Mouse (Mus musculus): Measurements from ENCODE around the gene Cdyl2.

The Cdyl2 gene

DNA sequence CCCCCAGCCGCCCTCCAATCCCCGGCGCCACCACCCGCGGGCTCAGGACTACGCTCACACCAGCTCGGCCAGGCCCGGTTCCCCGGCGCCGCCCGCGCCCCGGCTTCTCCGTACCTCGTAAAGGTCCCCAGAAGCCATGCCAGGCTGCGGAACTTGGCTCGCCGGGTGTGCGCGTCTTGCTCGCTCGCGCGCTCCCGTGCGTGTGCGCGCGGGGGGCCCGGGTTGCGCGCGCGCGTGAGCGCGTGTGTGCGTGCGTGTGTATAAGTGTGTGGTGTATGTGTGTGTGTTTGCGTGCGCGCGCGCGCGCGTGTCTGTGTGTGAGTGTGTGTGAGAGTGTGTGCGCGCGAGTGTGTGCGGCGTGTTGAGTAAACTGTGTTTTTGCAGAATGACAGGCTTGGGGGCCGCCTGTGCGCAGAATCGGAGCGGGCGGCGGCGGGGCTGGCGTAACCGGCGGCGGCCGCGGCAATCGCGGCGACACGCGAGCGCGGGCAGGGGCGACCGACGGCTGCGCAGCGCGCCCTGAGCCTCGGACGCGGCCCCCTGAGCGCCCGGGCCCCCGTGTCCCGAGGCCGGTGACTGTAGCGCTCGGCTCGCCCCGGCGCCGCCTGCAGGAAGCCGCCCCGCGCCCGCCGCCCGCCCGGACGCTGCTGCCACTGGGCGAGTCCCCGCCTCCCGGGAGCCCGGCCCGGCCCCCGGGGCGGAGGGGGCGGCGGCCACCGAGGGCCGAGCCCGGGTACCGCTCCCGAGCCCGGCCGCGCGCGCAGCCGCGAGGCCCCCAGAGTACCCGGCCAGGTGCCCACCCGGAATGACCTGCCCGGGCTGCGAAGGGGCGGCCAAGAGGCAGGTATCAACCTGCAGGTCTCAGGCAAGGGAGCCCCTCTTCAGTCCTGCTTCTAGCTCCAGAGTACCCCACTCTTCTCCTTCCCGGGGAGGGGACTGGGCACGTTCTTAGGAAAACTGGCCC lies at the start of gene Cdyl2:
Gene Cdyl2, minus strand, starts transcription at position 308 of the 964 bp plus-strand sequence.
- TF ChIP-seq GATA4 (IDR thresholded peaks at IDR 0.05; ENCODE audit: insufficient replicate concordance, low read length): no peak

DNA sequence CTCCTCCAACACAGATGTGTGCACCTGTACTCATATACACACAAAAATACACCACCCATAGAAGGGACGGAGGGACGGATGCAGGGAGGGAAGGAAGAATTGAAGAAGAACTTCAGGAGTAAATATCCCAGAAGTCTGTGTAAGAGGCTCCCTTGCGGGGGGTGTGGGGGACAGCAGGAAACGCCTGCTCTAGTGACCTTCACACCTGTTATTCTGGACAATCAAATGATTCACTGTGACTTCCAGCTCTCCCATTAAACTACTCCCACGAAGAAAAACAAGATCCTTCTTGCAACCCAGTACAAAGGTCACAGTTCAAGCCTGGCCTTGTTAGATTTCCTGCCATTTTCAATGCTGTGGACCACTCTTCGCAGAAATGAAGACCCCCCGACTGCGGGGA lies 47.8 kb upstream of the Cdyl2 start:
- no peak for TF ChIP-seq GATA4 (IDR thresholded peaks at IDR 0.05; ENCODE audit: insufficient replicate concordance, low read length)

DNA sequence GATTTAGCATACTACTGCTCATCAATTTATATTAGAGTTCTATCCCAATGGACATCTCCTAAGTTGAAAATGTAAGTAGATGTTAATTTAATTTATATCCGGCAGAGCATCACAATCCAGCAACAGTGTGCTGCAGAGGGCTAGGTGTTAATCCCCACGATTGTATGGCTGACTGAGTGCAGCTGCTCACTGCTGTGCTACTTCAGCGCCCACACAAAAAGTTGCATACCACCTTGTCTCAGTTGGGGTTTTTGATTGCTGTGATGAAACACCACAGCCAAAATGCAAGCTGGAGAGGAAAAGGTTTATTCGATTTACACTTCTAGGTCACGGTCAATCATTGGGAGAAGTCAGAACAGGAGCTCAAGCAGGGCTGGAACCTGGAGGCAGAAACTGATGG lies 41.4 kb upstream of the Cdyl2 start:
- no peak for TF ChIP-seq GATA4 (IDR thresholded peaks at IDR 0.05; ENCODE audit: insufficient replicate concordance, low read length)

DNA sequence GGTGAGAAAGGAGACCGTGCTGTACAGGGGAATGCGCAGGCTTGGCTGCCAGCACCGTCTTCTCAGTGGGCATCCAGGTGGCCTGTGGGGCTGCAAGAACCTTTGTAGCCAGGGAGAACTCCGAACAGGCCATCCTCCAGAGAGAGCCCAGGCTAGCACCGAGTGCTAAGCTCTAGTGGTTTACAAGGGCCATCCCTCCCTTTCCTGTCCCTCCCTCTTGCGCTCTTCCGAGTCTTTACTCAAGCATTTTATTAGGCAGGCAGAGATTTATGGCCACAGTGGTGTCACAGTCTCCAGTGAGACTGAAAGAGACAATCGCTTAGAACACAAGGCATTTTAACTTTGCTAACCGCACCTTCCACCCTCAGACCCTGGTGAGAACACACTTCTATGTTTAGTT lies 39.9 kb upstream of the Cdyl2 start:
- no peak for TF ChIP-seq GATA4 (IDR thresholded peaks at IDR 0.05; ENCODE audit: insufficient replicate concordance, low read length)

DNA sequence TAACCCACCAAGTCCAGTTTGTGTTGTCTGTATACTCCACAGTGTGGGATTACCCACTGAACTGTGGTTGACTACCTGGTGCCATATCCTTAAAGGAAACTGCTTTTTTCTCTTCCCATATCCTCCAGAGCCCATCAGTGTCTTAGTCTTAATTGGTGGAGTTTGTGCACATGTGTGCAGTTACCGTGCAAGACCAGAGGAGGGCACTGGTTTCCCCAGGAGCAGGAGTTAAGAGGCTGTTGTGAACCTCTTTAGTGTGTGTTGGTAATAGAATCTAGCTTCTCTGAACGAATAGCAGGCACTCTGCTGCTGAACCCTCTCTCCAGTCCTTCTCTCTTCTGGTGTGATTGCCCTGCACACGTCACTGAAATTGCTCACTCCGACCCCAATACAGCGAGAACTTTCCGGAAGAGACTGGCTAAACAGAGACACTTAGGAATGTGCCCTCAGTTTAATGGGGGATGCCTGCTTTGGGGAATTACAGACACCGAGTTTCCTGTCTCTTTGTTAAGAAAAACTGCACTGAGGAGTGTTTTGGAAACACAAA lies 39.1 kb upstream of the Cdyl2 start:
- TF ChIP-seq GATA4 (IDR thresholded peaks at IDR 0.05; ENCODE audit: insufficient replicate concordance, low read length): no peak

DNA sequence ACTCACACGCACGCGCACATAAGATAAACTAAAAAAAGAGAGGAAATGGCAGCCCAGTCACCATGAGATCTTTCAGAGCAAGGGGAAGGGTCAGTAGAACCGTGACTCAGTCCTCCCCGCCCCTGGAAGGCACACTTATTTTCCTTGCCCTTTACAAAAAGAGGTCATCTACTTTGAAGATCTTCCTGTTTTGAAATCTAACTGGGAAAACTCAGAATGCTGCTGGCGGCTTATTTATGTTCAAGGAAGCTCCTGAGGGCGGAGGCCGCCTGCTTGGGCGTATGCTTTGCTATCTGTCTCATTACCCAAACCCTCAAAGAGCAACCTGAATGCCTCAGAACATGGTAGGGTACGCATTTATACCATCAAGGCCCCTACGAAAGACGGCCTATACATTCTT lies 38.0 kb upstream of the Cdyl2 start:
- no peak for TF ChIP-seq GATA4 (IDR thresholded peaks at IDR 0.05; ENCODE audit: insufficient replicate concordance, low read length)

DNA sequence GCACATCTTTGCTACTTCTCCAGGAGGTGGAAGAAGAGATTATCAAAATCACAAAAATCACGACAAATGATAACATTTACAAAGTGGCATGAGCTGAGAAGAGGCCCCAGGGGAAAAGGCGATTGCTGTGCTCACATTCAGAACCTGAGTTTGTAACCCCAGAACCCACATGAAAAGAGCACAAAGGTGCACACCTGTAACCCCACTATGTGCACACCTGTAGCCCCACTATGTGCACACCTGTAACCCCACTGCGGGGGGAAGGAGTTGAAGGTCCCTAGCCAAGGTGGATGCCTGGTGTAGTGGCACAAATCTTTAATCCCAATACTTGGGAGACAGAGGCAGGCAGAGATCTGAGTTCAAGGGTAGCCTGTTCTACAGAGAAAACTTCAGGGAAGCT lies 23.4 kb upstream of the Cdyl2 start:
- no peak for TF ChIP-seq GATA4 (IDR thresholded peaks at IDR 0.05; ENCODE audit: insufficient replicate concordance, low read length)

DNA sequence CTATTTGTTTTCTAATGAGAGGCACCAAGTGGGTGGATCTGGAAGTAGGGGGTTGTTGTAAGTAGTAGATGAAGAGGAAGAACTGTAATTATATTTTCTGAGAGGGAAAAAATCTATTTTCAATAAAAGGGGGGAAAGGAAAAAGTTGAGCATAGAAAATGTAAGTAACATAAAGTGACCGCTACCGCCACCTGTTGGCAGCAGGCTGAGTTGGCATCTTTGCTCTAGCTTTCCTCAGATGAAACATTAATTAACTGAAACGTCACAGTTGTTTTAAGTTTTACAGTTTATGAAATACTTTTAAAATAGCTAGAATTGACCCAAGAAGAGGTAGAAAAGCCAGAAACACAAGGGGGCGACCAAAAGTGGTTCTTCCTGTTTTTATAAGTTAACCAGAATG lies 22.8 kb upstream of the Cdyl2 start:
- TF ChIP-seq GATA4 (IDR thresholded peaks at IDR 0.05; ENCODE audit: insufficient replicate concordance, low read length): no peak

DNA sequence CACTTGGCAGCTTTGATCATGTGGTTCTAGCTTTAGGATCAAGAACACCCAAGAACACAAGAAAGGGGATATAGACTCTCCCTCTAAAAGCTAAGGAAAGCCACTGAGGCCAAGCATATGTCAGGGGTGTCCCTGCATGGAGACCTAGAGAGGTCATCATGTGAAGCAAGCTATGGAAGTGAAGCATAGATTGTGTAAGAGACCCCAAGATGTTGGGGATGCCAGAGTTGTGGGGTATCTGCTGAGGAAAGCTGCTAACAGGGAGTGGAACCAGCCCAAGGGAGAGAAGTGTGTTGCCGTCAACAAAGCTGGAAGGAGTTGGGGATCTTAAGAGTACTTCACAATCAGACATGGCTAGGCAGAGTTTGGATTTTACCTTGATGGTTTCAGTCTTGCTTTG lies 7.9 kb upstream of the Cdyl2 start:
- no peak for TF ChIP-seq GATA4 (IDR thresholded peaks at IDR 0.05; ENCODE audit: insufficient replicate concordance, low read length)

DNA sequence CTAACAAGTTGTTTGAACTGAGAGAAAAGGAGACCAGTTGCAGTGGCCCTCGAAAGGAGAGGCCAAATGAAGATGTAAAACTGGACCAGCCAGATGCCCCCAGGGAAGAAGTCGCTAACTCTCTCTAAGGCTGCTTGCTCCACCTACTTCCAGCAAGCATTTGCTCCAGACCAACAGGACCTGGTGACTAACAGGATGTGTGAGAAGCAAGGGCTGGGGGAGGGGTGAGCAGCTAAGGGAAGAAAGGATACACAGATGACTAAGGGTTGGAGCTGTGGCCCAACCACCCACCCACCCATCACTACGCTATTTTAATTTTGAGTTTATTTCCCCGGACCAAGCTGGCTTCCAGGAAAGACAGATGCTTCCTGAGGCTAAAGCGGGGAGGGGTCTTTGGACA lies 2.5 kb upstream of the Cdyl2 start:
- no peak for TF ChIP-seq GATA4 (IDR thresholded peaks at IDR 0.05; ENCODE audit: insufficient replicate concordance, low read length)

DNA sequence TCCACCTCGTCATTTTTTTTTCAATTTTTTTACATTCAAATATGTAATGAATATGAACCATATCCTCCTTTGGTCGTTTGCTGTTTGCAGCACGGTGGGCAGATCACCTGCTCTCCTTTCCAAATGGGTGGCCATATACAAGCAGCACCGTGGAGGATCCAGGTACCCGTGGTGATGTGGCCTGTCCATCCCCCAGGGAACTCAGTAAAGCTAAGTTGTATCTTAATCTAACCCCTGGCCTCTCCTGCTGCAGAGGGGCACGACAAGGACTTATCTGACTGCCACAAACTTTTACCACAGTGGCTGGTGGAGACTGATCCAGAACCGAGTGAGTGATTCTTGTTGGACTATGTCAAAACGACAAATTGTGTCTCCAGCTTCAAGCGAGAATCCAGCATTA lies 1.4 kb upstream of the Cdyl2 start:
- no peak for TF ChIP-seq GATA4 (IDR thresholded peaks at IDR 0.05; ENCODE audit: insufficient replicate concordance, low read length)

DNA sequence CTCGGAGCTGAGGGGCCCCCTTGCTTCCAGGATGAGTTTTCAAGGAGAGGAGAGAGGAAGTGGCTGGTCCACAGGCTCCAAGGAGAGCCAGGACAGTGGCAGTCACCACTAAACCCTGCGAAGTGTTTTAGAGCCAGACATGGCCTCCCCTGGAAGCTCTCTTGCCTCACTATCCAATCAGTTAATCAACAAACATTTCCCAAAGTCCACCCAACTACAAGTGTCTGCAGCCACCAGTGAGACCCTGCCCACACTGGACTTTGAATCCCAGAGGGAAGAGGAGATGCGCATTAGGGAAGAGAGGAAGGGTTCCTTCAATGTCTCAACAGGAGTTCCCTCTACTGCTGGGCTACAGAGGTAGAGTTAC lies 840 bp upstream of the Cdyl2 start:
- TF ChIP-seq GATA4 (IDR thresholded peaks at IDR 0.05; ENCODE audit: insufficient replicate concordance, low read length): no peak

DNA sequence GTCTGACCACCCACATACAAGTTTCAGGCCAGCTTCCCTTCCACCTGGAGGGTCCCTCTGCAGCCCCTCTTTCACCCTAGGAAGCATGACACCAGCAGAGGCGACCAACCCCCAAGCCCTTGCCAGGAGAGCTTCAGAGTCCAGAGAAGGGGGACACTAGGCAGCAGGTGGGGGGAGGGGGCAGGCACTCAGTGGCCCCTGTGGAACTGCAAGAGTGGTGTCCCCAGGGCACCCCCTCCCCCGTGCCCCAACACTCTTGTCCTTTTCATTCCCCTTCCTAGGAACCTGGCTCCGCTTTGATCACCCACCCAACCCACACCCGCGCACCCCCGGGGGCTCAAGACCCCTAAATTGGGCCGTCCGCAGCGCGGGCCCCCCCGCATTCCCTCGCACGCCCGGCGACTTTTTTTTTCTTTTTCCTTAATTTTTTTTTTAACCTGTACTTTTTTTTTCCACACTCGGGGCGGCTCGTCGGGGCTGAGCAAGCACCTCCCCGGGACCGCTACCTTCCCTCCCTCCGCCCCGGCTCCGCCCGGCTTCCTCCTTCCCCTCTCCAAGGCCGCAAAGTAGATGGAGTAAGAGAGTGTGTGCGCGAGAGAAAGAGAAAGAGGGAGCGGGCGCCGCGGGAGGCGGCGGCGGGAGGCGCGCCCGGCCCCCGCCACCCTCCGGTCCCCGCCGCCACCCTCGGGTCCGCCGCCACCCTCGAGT lies 661 bp downstream of the Cdyl2 start:
- no peak for TF ChIP-seq GATA4 (IDR thresholded peaks at IDR 0.05; ENCODE audit: insufficient replicate concordance, low read length)

DNA sequence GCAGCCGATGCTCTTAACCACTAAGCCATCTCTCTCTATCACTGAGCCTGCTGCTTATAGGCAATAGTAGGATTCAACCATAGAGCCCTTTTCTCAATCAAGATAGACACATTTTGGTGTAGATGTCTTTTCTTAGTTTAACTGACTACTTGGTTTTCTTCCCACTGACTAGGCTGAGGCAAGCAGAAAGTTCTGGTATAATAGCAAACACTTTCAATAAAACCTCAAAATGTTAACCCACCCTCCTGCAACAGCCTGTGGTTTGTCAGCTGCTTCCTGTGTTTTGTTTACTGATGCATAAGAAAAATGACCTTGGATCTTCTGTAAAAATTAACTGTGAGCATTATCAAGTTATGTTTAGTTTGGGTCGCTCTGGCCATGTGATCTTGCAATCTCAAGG lies 11.3 kb downstream of the Cdyl2 start:
- no peak for TF ChIP-seq GATA4 (IDR thresholded peaks at IDR 0.05; ENCODE audit: insufficient replicate concordance, low read length)

DNA sequence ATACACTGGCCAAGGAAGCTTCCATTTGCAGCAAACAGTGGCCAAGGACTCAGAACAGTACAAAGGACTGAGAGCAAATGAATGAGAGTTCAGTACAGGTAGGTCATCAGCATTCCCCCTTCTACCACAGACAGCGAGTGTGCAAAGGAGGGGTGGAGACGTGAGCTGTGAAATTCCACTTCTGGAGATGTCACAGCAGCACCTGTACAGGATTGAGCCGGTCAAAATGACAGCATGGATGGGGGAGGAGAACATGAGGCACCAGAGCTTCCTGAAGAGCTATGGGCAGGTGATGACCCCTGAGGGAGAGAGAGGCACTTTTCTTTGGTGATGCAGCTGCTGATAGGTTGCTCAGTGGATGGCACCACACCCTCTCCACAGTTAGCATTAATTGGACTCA lies 25.3 kb downstream of the Cdyl2 start:
- TF ChIP-seq GATA4 (IDR thresholded peaks at IDR 0.05; ENCODE audit: insufficient replicate concordance, low read length): no peak

DNA sequence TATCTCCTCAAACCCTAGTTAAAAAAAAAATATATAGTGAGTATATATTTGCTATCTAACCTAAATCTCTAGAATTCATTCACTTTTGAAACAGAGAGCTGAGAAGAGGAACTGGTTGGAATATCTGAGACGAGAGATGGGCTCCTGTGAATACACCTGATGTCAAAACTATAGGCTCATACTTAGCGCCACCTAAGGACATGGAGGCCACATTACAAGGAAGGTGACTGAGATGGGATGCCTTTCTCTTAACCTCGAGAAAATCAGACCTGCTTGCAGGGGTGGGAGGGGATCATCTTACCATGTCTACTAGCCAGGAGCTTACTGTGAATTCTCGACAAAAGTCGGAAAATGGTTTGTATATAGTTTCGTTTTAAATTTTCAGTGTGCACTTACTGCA lies 30.3 kb downstream of the Cdyl2 start:
- no peak for TF ChIP-seq GATA4 (IDR thresholded peaks at IDR 0.05; ENCODE audit: insufficient replicate concordance, low read length)

Data from liver, adult (tissue).